Mouse (Mus musculus): ENCODE measurements at regions not wholly inside any gene's neighbourhood (a gene's known extent, or its start where the extent isn't known, plus 50 kb on each side); places are given as distances from the start of the nearest gene placed in this dataset. TPM values are rescaled to one million over a fixed set of nuclear protein-coding genes. Genes with fewer than 3 reads are reported as not detected.

DNA sequence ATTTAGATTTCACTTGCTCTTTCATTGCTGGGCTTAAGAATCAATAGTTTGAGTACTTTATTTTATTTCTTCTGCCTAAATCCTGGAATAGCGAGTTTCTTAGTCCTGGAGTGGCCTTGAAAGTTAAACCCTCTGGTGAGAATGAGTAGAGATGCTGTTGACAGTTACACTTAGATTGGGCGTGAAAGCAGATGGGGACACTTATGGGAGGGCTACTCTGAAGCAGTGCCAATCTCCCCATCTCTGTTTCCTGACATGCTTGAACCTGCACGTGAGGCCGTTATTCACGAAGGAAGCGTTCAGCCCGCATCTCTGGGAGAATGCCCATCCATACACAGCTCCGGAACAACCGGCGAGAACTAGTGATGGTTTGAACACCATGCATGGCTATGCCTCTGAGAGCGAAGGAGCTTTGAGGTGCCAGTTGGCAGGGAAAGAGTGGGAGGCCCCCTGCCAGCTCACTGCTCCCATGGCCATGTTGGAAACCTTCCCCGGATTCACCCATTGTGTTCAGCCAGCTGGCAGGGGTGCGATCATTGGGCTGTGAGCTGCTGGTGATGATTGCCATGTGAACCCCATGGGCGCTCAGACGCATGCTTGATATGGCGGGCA lies 792.2 kb upstream of the Got2 start:
- no peak for DNase-seq (ENCODE audit: low spot score)
- Histone ChIP-seq H3K4me3 (no peak overlapping the region), H3K9me3 (replicated peaks) (no peaks in the 10 kb centered on the region), H3K36me3 (no peaks in the 10 kb centered on the region), H3K27ac (replicated peaks) (no peak overlapping the region), H3K27me3 (ENCODE audit: low read depth, poor library complexity, severe bottlenecking) (no peaks in the 10 kb centered on the region), H3K4me1 (peaks cover 6% of the 10 kb centered on the region; the same call in 1 of the 2 replicates)
- 95% methylated on average over 16 of the region's 16 CpGs for WGBS

DNA sequence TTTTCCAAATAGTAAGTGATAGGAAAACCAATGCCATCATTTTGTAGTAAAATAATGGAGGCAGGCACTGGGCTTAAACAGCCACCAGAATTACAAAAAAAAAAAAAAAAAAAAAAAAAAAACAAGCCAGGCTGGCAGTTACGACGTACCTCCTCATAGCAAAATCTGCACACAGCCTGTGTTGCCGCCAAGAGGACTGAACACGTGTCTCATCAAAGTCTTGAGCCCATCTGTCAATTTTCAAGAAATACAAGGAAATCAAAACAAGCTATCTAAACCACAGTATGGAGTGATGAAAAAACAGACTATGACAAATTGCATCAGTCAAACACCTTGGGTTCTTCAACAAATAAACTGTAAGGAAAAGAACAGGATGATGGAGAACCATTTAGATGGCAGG lies 791.2 kb upstream of the Got2 start:
- Histone ChIP-seq H3K36me3 (no peaks in the 10 kb centered on the region), H3K27ac (replicated peaks) (no peak overlapping the region), H3K4me1 (peaks cover 3% of the 10 kb centered on the region; the same call in 1 of the 2 replicates), H3K9me3 (replicated peaks) (no peaks in the 10 kb centered on the region), H3K4me3 (no peak overlapping the region), H3K27me3 (ENCODE audit: low read depth, poor library complexity, severe bottlenecking) (no peaks in the 10 kb centered on the region)
- 85% methylated on average over 4 of the region's 4 CpGs for WGBS
- DNase-seq (ENCODE audit: low spot score): no peak

- Histone ChIP-seq H3K4me1 (peaks cover 4% of the 10 kb centered on the region; the same call in 1 of the 2 replicates), H3K27me3 (ENCODE audit: low read depth, poor library complexity, severe bottlenecking) (no peaks in the 10 kb centered on the region), H3K4me3 (no peak overlapping the region), H3K36me3 (no peaks in the 10 kb centered on the region), H3K9me3 (replicated peaks) (no peaks in the 10 kb centered on the region), H3K27ac (replicated peaks) (no peak overlapping the region)
- 73% methylated on average over 8 of the region's 8 CpGs for WGBS
- DNase-seq (ENCODE audit: low spot score): peak; percentile 19
Observed at GRCm38 (mm10) chr8:96674703-96675102, 786.4 kb upstream of the Got2 start.

GRCm38 (mm10) chr8:96656495-96657279 lies 768.3 kb upstream of the Got2 start:
- Histone ChIP-seq H3K27ac (replicated peaks) (no peak overlapping the region), H3K4me3 (no peak overlapping the region), H3K4me1 (no peaks in the 10 kb centered on the region), H3K27me3 (ENCODE audit: low read depth, poor library complexity, severe bottlenecking) (no peaks in the 10 kb centered on the region), H3K36me3 (no peaks in the 10 kb centered on the region), H3K9me3 (replicated peaks) (no peaks in the 10 kb centered on the region)
- WGBS: 86% methylated on average over 8 of the region's 8 CpGs
- no peak for DNase-seq (ENCODE audit: low spot score)

- no peak for DNase-seq (ENCODE audit: low spot score)
- H3K27ac ChIP-seq (replicated peaks): no peak overlapping the region
- no peaks in the 10 kb centered on the region for H3K9me3 ChIP-seq (replicated peaks)
- 87% methylated on average over 5 of the region's 5 CpGs for WGBS
- no peaks in the 10 kb centered on the region for H3K36me3 ChIP-seq
- H3K4me3 ChIP-seq: no peak overlapping the region
- no peaks in the 10 kb centered on the region for H3K27me3 ChIP-seq (ENCODE audit: low read depth, poor library complexity, severe bottlenecking)
- no peaks in the 10 kb centered on the region for H3K4me1 ChIP-seq
Observed at GRCm38 (mm10) chr8:96647743-96648142, 759.4 kb upstream of the Got2 start.

Small RNAs in the stretch of these regions (microRNA-seq; reads per million reads assigned to microRNA genes)
- gene Gm24132: not detected
